Mouse (Mus musculus) C2C12 (cell line): ENCODE measurements at regions not wholly inside any gene's neighbourhood (a gene's known extent, or its start where the extent isn't known, plus 50 kb on each side); places are given as distances from the start of the nearest gene placed in this dataset.

Source experiments
- H3K27me3 ChIP-seq: one replicate; pipeline ENCODE4 v1.6.1; 2011; ENCODE audit not compliant: control insufficient read depth, insufficient read depth, insufficient read length
- H3K36me3 ChIP-seq: one replicate; pipeline ENCODE4 v1.6.1; 2011; ENCODE audit not compliant: control insufficient read depth, insufficient read depth
- H3K4me3 ChIP-seq: one replicate; pipeline ENCODE4 v1.5.1; 2011; ENCODE audit warnings: mild to moderate bottlenecking, control low read depth; ENCODE audit not compliant: poor library complexity, insufficient read depth, severe bottlenecking
- H3K79me2 ChIP-seq: one replicate; pipeline ENCODE4 v1.6.1; 2011; ENCODE audit not compliant: control insufficient read depth, insufficient read depth
- H3K79me3 ChIP-seq: one replicate; pipeline ENCODE4 v1.6.1; 2011; ENCODE audit warnings: low read depth, control low read depth
- H3ac ChIP-seq: one replicate; pipeline ENCODE3; 2011; ENCODE audit warnings: low read depth; ENCODE audit not compliant: control insufficient read depth, insufficient read length
- CEBPB ChIP-seq: IDR thresholded peaks from one replicate; pipeline ENCODE4 v1.6.1; 2011; ENCODE audit warnings: low read depth, mild to moderate bottlenecking, control low read depth, moderate library complexity
- CTCF ChIP-seq: IDR thresholded peaks from one replicate; pipeline ENCODE4 v1.5.1; 2011; ENCODE audit not compliant: control insufficient read depth, insufficient read depth, insufficient read length
- FOSL1 ChIP-seq: IDR thresholded peaks from one replicate; pipeline ENCODE4 v1.8.0; 2011; ENCODE audit warnings: mild to moderate bottlenecking, low read length; ENCODE audit not compliant: poor library complexity, insufficient read depth, severe bottlenecking
- MAX ChIP-seq: IDR thresholded peaks from one replicate; pipeline ENCODE4 v1.6.1; 2011; ENCODE audit warnings: mild to moderate bottlenecking, control low read depth
- MYOD1 ChIP-seq: IDR thresholded peaks from one replicate; pipeline ENCODE4 v1.6.1; 2011; ENCODE audit warnings: low read depth; ENCODE audit not compliant: control insufficient read depth, insufficient read length
- MYOG ChIP-seq: IDR thresholded peaks from one replicate; pipeline ENCODE4 v1.6.1; 2011; ENCODE audit not compliant: control insufficient read depth, insufficient read length; ENCODE audit errors: extremely low read depth
- USF1 ChIP-seq: IDR thresholded peaks from one replicate; pipeline ENCODE4 v1.6.1; 2011; ENCODE audit warnings: low read depth, mild to moderate bottlenecking, control low read depth, moderate library complexity

GRCm38 (mm10) chrX:97434327-97434726 lies 57.3 kb upstream of the Eda2r start:
- TF ChIP-seq MYOG (no peak), MAX (no peak), CEBPB (no peak), FOSL1 (no peak), CTCF (no peak), USF1 (no peak), MYOD1 (no peak)
- Histone ChIP-seq H3K4me3 (no peak overlapping the region), H3ac (no peak overlapping the region), H3K36me3 (no peaks in the 10 kb centered on the region), H3K79me2 (no peaks in the 10 kb centered on the region), H3K79me3 (no peaks in the 10 kb centered on the region), H3K27me3 (no peaks in the 10 kb centered on the region)

- H3K27me3 ChIP-seq, result no peaks in the 10 kb centered on the region
- no peak overlapping the region for H3K4me3 ChIP-seq
These were observed 54.4 kb upstream of the Eda2r start for GRCm38 (mm10) chrX:97431391-97431803.

More at GRCm38 (mm10) chrX:97431391-97431803, 54.4 kb upstream of the Eda2r start:
- TF ChIP-seq MYOG (no peak), CEBPB (no peak), FOSL1 (no peak), USF1 (no peak), CTCF (no peak), MYOD1 (no peak), MAX (no peak)
- no peaks in the 10 kb centered on the region for H3K79me2 ChIP-seq
- H3K36me3 ChIP-seq, result no peaks in the 10 kb centered on the region
- no peaks in the 10 kb centered on the region for H3K79me3 ChIP-seq
- peak overlapping the region; percentile 67 for H3ac ChIP-seq
